Mouse (Mus musculus): Measurements from ENCODE around the gene Pmel. TPM values are rescaled to one million over a fixed set of nuclear protein-coding genes. Genes with fewer than 3 reads are reported as not detected.

Pmel gene
- polyA plus RNA-seq, 1 experiment from 2014 or later = 0.87 TPM

- ATAC-seq (ENCODE audit: insufficient number of reproducible peaks, low FRiP score, low TSS enrichment, low read depth) (no peak), DNase-seq (ENCODE audit: low spot score) (no peak)
- Histone ChIP-seq H3K9ac (ENCODE audit: low read length) (no peak overlapping the region), H3K27ac (replicated peaks; ENCODE audit: low read depth, low read length) (no peak overlapping the region), H3K4me2 (ENCODE audit: low read depth, severe bottlenecking) (no peak overlapping the region), H3K4me3 (ENCODE audit: low read depth, low read length) (no peak overlapping the region), H3K36me3 (ENCODE audit: control insufficient read depth, insufficient read depth, low read length) (no peaks in the 10 kb centered on the region), H3K27me3 (ENCODE audit: control insufficient read depth, insufficient read depth, low read length) (no peaks in the 10 kb centered on the region), H3K9me3 (ENCODE audit: control insufficient read depth, low read length) (no peaks in the 10 kb centered on the region), H3K4me1 (ENCODE audit: control insufficient read depth, insufficient read depth, low read length) (no peaks in the 10 kb centered on the region)
- 94% methylated on average over 2 of the region's 2 CpGs for whole genome bisulfite sequencing
These were observed 38.2 kb upstream of the Pmel start for GRCm38 (mm10) chr10:128665806-128666205.

DNA sequence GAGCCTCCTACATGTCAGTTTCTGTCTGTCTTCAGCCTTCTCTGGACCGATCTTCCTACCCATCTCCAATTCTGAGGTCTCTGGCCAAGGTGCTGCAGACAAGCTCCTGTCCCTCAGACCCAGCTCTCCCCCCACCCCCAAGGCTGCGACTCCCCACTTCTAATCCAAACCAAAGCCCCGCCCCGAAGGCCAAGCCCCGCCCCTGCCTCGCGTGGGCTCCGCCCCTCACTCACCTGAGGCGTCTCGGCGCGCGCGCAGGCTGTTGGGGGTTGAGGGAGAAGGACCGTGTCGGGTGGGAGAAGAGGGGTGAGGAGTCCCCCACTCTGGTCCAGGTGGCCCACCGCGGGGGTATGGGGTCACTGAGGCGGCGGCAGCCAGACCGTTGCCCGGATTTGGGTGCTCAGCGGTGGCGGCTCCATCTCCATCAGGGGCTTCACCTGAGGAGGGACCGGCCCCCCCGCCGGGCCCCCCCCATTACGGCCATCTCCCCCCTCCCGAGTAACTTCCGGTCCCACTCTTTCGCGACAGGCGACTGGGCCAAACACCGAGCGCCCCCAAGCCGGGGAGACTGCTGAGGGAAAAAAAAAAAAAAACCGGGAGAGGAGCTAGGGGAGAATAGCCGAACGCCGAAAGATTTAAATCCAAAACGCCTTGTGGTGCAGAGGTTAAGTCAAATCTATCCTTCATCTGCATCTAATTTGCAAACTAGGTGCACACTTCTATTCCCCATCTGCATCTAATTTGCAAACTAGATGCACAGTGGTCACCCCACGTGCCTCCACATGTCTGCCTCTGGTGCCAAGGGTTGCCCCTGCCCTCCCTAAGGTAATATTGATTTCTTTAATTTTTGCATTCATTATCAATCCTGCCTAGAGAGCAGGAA is 35.0 kb upstream of the Pmel start:
- Histone ChIP-seq H3K4me1 (ENCODE audit: control insufficient read depth, insufficient read depth, low read length) (peaks cover 3% of the 10 kb centered on the region; the same call in 1 of the 2 replicates), H3K27me3 (ENCODE audit: control insufficient read depth, insufficient read depth, low read length) (no peaks in the 10 kb centered on the region), H3K9me3 (ENCODE audit: control insufficient read depth, low read length) (no peaks in the 10 kb centered on the region), H3K9ac (ENCODE audit: low read length) (peak overlapping the region; percentile 65), H3K4me3 (ENCODE audit: low read depth, low read length) (peak overlapping the region; percentile 70), H3K27ac (replicated peaks; ENCODE audit: low read depth, low read length) (peak overlapping the region; percentile 57; the same call in 1 of the 2 replicates), H3K4me2 (ENCODE audit: low read depth, severe bottlenecking) (peak overlapping the region; percentile 71), H3K36me3 (ENCODE audit: control insufficient read depth, insufficient read depth, low read length) (0 out of 2 replicates have a peak, but pooled peaks cover 3% of the 10 kb centered on the region)
- ATAC-seq (ENCODE audit: insufficient number of reproducible peaks, low FRiP score, low TSS enrichment, low read depth) (peak; percentile 74), DNase-seq (ENCODE audit: low spot score) (peak; percentile 84)
- under 1% methylated on average over 42 of the region's 42 CpGs for WGBS

- Histone ChIP-seq H3K4me1 (ENCODE audit: control insufficient read depth, insufficient read depth, low read length) (peaks cover 3% of the 10 kb centered on the region; the same call in 1 of the 2 replicates), H3K27me3 (ENCODE audit: control insufficient read depth, insufficient read depth, low read length) (no peaks in the 10 kb centered on the region), H3K4me2 (ENCODE audit: low read depth, severe bottlenecking) (no peak overlapping the region), H3K36me3 (ENCODE audit: control insufficient read depth, insufficient read depth, low read length) (0 out of 2 replicates have a peak, but pooled peaks cover 3% of the 10 kb centered on the region), H3K9me3 (ENCODE audit: control insufficient read depth, low read length) (no peaks in the 10 kb centered on the region), H3K9ac (ENCODE audit: low read length) (no peak overlapping the region), H3K4me3 (ENCODE audit: low read depth, low read length) (no peak overlapping the region), H3K27ac (replicated peaks; ENCODE audit: low read depth, low read length) (no peak overlapping the region)
- ATAC-seq (ENCODE audit: insufficient number of reproducible peaks, low FRiP score, low TSS enrichment, low read depth) = no peak
- WGBS = 94% methylated on average over 9 of the region's 9 CpGs
- DNase-seq (ENCODE audit: low spot score) = no peak
These were observed 32.8 kb upstream of the Pmel start for GRCm38 (mm10) chr10:128671148-128671547.

DNA sequence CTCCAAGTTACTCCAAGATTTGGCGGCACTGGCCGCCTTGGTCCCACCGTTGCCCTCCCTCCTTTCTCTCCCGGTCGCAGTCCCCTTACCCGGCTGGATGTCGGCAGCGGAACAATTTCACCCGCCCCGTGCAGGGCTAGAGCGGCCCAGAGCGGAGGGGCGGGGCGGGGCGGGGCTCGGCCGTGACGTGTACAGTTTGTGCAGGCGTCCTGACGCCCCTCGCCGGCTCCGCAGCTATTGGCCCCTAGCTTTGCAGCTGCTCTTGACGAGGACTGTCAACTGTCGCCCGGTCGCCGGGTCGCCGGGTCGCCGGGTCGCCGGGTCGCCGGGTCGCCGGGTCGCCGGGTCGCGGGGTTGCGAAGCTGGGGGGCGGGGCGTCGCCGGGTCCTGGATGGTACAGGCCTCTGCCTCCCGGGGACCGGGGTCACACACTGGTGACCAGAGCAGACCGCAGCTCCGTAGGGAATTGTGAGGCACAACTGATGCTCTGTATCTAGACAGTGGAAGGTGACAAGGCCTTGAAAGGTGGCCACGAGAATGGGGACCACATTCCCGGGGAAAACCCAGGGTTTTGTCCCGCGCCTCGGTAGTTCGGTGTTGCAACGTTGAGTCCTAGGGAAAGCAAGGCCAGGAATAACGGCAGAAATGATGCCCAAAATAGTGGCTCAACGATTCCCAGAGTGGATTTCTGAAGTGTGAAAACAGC is 30.1 kb upstream of the Pmel start, which contains the start of gene Suox:
Suox (minus strand) TSS at position 311 of the 706 bp plus-strand sequence.
- H3K27me3 ChIP-seq (ENCODE audit: control insufficient read depth, insufficient read depth, low read length) = no peaks in the 10 kb centered on the region
- DNase-seq (ENCODE audit: low spot score) (peak; percentile 92), ATAC-seq (ENCODE audit: insufficient number of reproducible peaks, low FRiP score, low TSS enrichment, low read depth) (peak; percentile 87)
- H3K36me3 ChIP-seq (ENCODE audit: control insufficient read depth, insufficient read depth, low read length) = 0 out of 2 replicates have a peak, but pooled peaks cover 3% of the 10 kb centered on the region
- peak within 1 kb of the TSS; percentile 90 for H3K4me2 ChIP-seq (ENCODE audit: low read depth, severe bottlenecking)
- H3K9ac ChIP-seq (ENCODE audit: low read length) = peak within 1 kb of the TSS; percentile 62
- H3K4me3 ChIP-seq (ENCODE audit: low read depth, low read length) = peak within 1 kb of the TSS; percentile 53
- no peak within 1 kb of the TSS for H3K27ac ChIP-seq (replicated peaks; ENCODE audit: low read depth, low read length)
- H3K4me1 ChIP-seq (ENCODE audit: control insufficient read depth, insufficient read depth, low read length) = peaks cover 3% of the 10 kb centered on the region; the same call in 1 of the 2 replicates
- WGBS = under 1% methylated on average over 60 of the region's 60 CpGs
- no peaks in the 10 kb centered on the region for H3K9me3 ChIP-seq (ENCODE audit: control insufficient read depth, low read length)

DNA sequence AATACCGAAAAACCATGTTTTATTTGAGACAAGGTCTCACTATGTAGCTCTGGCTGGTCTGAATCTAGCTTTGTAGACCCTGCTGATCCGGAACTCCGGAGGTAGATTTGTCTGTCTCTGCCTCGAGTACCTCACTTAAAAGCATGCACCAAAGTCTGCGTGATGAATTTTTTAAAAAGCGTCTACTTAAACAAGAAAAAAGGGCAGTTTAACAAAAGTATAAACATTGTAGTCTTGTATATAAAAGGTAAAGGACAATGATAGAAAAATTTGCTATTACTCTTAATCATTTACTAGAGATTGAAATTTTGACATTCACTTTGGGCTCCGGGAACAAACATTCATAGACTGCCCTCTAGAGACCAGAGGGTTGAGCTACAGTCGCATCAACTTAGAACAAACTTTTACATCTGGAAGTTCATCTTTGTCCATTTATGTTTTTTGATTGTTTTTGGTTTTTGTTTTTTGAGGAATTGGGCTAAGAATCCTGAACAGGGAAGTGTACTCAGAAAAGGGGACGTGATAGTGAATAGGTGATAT is 29.5 kb upstream of the Pmel start:
- Histone ChIP-seq H3K36me3 (ENCODE audit: control insufficient read depth, insufficient read depth, low read length) (0 out of 2 replicates have a peak, but pooled peaks cover 3% of the 10 kb centered on the region), H3K4me3 (ENCODE audit: low read depth, low read length) (peak overlapping the region; percentile 53), H3K27me3 (ENCODE audit: control insufficient read depth, insufficient read depth, low read length) (no peaks in the 10 kb centered on the region), H3K9me3 (ENCODE audit: control insufficient read depth, low read length) (no peaks in the 10 kb centered on the region), H3K27ac (replicated peaks; ENCODE audit: low read depth, low read length) (no peak overlapping the region), H3K9ac (ENCODE audit: low read length) (no peak overlapping the region), H3K4me2 (ENCODE audit: low read depth, severe bottlenecking) (peak overlapping the region; percentile 90), H3K4me1 (ENCODE audit: control insufficient read depth, insufficient read depth, low read length) (peaks cover 3% of the 10 kb centered on the region; the same call in 1 of the 2 replicates)
- WGBS = 4% methylated on average over 9 of the region's 9 CpGs
- ATAC-seq (ENCODE audit: insufficient number of reproducible peaks, low FRiP score, low TSS enrichment, low read depth) (no peak), DNase-seq (ENCODE audit: low spot score) (no peak)

DNA sequence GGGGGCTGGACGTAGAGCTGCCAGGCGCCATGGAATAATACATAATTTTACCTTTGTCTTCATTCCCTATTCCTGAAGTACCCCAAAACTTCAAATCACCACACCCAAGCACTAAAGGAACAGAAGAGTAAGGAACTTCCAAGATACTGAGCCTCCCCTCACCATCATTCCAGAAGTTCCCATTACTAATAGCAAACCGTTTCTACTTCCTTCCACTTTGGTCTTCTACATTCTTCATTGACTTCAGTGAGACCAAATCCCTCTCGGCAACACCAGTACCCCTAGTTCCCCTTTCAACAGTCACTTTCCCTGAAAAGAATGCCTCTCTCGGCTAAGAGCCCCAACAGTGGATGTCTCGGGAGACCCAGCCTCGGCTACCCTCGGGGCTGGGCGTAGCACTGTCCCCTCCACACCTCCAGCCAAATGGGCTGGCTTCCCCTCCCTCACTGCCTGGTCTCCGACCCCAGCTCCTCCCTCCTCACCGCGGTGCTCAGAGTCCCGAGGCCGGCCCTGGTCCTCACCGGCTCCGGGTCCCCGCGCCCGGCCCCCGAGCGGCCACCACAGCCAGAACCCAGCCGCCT is 8.5 kb upstream of the Pmel start:
- Histone ChIP-seq H3K36me3 (ENCODE audit: control insufficient read depth, insufficient read depth, low read length) (0 out of 2 replicates have a peak, but pooled peaks cover 2% of the 10 kb centered on the region), H3K4me2 (ENCODE audit: low read depth, severe bottlenecking) (peak overlapping the region; percentile 54), H3K9ac (ENCODE audit: low read length) (peak overlapping the region; percentile 92), H3K4me3 (ENCODE audit: low read depth, low read length) (peak overlapping the region; percentile 81), H3K4me1 (ENCODE audit: control insufficient read depth, insufficient read depth, low read length) (peaks cover 5% of the 10 kb centered on the region; the same call in 1 of the 2 replicates), H3K27me3 (ENCODE audit: control insufficient read depth, insufficient read depth, low read length) (no peaks in the 10 kb centered on the region), H3K9me3 (ENCODE audit: control insufficient read depth, low read length) (no peaks in the 10 kb centered on the region), H3K27ac (replicated peaks; ENCODE audit: low read depth, low read length) (peak overlapping the region; percentile 92)
- no peak; the same call in 1 of the 2 replicates for ATAC-seq (ENCODE audit: insufficient number of reproducible peaks, low FRiP score, low TSS enrichment, low read depth)
- WGBS = under 1% methylated on average over 22 of the region's 22 CpGs
- peak; percentile 31 for DNase-seq (ENCODE audit: low spot score)

DNA sequence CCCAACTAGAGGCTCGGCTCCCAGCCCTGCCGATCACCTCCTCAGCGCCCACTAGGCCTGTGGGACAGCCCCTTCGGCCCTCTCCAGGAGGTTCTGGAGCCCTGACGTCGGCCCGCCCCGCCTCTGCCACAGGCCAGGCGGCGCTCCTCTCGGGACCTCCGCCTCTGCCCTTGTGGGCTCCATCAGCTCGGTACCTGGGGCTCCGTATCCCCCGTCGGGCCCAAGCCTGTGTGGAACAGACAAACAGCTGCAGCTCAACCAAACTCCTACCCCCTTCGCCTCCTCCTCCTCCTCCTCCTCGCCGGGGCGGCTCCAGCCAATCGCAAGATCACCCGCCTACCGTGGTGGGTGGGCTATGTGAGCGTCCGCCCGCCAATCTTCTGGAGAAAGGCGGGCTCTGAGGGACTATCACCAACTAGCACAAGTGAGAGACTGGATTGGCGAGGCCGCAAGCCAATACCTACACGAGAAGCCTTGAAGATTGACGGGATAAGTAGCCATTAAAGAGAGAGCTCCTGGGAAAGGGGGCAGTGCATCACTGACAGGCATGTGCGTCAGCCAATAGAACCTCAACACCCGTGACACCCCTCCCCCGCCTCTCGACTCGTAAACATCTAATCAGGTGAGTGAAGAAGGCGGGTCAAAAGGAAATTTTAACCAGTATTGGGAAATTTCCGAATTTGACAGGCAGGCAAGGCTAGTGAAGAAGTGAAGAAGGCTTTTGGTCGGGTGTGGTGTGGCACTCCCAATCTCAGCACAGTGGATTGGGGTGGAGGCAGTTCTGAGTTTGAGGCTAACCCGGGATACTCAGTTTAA is 7.8 kb upstream of the Pmel start, which contains the start of gene Rab5b:
Rab5b (minus strand) TSS at position 273 of the 816 bp plus-strand sequence.
- Histone ChIP-seq H3K9ac (ENCODE audit: low read length) (peak within 1 kb of the TSS; percentile 92), H3K4me2 (ENCODE audit: low read depth, severe bottlenecking) (peak within 1 kb of the TSS; percentile 54), H3K27me3 (ENCODE audit: control insufficient read depth, insufficient read depth, low read length) (no peaks in the 10 kb centered on the region), H3K27ac (replicated peaks; ENCODE audit: low read depth, low read length) (peak within 1 kb of the TSS; percentile 92), H3K36me3 (ENCODE audit: control insufficient read depth, insufficient read depth, low read length) (peaks cover 8% of the 10 kb centered on the region; the same call in 1 of the 2 replicates), H3K4me1 (ENCODE audit: control insufficient read depth, insufficient read depth, low read length) (peaks cover 5% of the 10 kb centered on the region; the same call in 1 of the 2 replicates), H3K4me3 (ENCODE audit: low read depth, low read length) (peak within 1 kb of the TSS; percentile 81), H3K9me3 (ENCODE audit: control insufficient read depth, low read length) (no peaks in the 10 kb centered on the region)
- peak; percentile 96 for DNase-seq (ENCODE audit: low spot score)
- WGBS = 1% methylated on average over 40 of the region's 40 CpGs
- ATAC-seq (ENCODE audit: insufficient number of reproducible peaks, low FRiP score, low TSS enrichment, low read depth) = peak; percentile 98

Measured in limb, embryonic 11.5 days (tissue).